Mouse (Mus musculus) bone marrow, adult 2 months (tissue): ENCODE data around the gene Zfp319.

Experiments
- CTCF ChIP-seq: fragments of 200-500 bp; IDR thresholded peaks from 2 replicates; pipeline ENCODE4 v1.5.1; 2011; ENCODE audit warnings: low read length, control low read depth; ENCODE audit not compliant: control insufficient read depth, insufficient read depth
- POLR2A ChIP-seq: fragments of 200-500 bp; IDR thresholded peaks from 2 replicates; pipeline ENCODE4 v1.6.1; 2011; ENCODE audit warnings: low read depth, mild to moderate bottlenecking, control low read depth, low read length, borderline replicate concordance; ENCODE audit not compliant: control insufficient read depth

DNA sequence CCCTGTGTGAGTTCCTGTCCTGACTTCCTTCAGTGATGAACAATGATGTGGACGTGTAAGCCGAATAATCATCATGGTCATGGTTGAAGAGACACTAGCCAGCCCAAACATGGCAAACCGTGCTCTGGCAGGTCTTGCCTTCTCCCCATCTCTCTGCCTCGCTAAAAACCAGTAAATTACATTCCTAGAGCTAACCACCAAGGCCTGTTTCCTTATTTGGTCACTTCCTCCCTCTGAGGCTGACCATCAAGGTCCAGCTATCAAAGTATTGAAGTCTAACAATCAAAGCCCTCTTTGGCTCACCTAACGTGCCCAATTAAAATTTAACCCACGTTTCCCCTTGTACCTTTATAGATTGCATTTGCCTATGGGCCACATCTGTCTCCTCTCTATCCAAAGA lies 30.5 kb upstream of the Zfp319 start:
- TF ChIP-seq CTCF (no peak), POLR2A (no peak)
